Mouse (Mus musculus) heart, embryonic 15.5 days (tissue): ENCODE results near the gene Rxfp3. TPM values are rescaled to one million over a fixed set of nuclear protein-coding genes. Genes with fewer than 3 reads are reported as not detected.
A peak's percentile ranks its signal among the peaks of the same experiment; 100 is the strongest.

Source experiments
- ATAC-seq: fragments of 200-750 bp; cut with Nextera tagmentation; replicated peaks from 2 replicates; pipeline ENCODE4 v1.8.0; 2017; ENCODE audit warnings: low read depth, moderate TSS enrichment; ENCODE audit not compliant: insufficient number of reproducible peaks, insufficient read depth, low FRiP score
- H3K27ac ChIP-seq: fragments of 300-500 bp; sonication (generic); 2 replicates; pipeline ENCODE4 v1.5.1; 2015; ENCODE audit warnings: mild to moderate bottlenecking, inconsistent platforms
- H3K27me3 ChIP-seq: fragments of 300-500 bp; sonication (generic); 2 replicates; pipeline ENCODE4 v1.6.1; 2015; ENCODE audit warnings: inconsistent platforms
- H3K36me3 ChIP-seq: fragments of 300-500 bp; sonication (generic); 2 replicates; pipeline ENCODE4 v1.6.1; 2015; ENCODE audit warnings: mild to moderate bottlenecking, inconsistent platforms
- H3K4me1 ChIP-seq: fragments of 300-500 bp; sonication (generic); replicated peaks from 2 replicates; pipeline ENCODE4 v1.6.1; 2015; ENCODE audit warnings: inconsistent platforms
- H3K4me2 ChIP-seq: fragments of 300-500 bp; sonication (generic); 2 replicates; pipeline ENCODE4 v1.6.1; 2015; ENCODE audit warnings: inconsistent platforms, mild to moderate bottlenecking, moderate library complexity
- H3K4me3 ChIP-seq: fragments of 300-500 bp; sonication (generic); 2 replicates; pipeline ENCODE4 v1.5.1; 2015; ENCODE audit warnings: mild to moderate bottlenecking, inconsistent platforms
- H3K9ac ChIP-seq: fragments of 300-500 bp; sonication (generic); 2 replicates; pipeline ENCODE4 v1.6.1; 2015; ENCODE audit warnings: mild to moderate bottlenecking, inconsistent platforms
- H3K9me3 ChIP-seq: fragments of 300-500 bp; sonication (generic); replicated peaks from 2 replicates; pipeline ENCODE4 v1.6.1; 2016; ENCODE audit warnings: inconsistent platforms
- WGBS: fragments of 180-500 bp; shearing (Covaris S2); methylation state at CpG from one replicate; pipeline ENCODE4 v1.1.7; 2015; ENCODE audit warnings: mixed read lengths; 5-methylcytosine and 5-hydroxymethylcytosine counted together
- polyA plus RNA-seq: library from polyadenylated mRNA; unstranded; fragments of >200 nt; fragmentation: Nextera tagmentation; extraction: Ambion mirVana; gene quantifications from 2 replicates; pipeline ENCODE4 v1.2.1, GENCODE M21; 2015

Rxfp3 gene
- polyA plus RNA-seq, 1 experiment from 2014 or later: 0.04 TPM

- Histone ChIP-seq H3K9ac (0 out of 2 replicates have a peak overlapping the region, but pooled peaks have one; percentile 54), H3K4me1 (peaks cover 9% of the 10 kb centered on the region), H3K4me2 (peak overlapping the region; percentile 67), H3K9me3 (no peaks in the 10 kb centered on the region), H3K27me3 (no peaks in the 10 kb centered on the region), H3K4me3 (peak overlapping the region; percentile 54), H3K27ac (peak overlapping the region; percentile 73), H3K36me3 (no peaks in the 10 kb centered on the region)
- WGBS: 32% methylated on average over 2 of the region's 2 CpGs
- no peak for ATAC-seq
These were observed 26.4 kb upstream of the Rxfp3 start for GRCm38 (mm10) chr15:11064160-11064557.

DNA sequence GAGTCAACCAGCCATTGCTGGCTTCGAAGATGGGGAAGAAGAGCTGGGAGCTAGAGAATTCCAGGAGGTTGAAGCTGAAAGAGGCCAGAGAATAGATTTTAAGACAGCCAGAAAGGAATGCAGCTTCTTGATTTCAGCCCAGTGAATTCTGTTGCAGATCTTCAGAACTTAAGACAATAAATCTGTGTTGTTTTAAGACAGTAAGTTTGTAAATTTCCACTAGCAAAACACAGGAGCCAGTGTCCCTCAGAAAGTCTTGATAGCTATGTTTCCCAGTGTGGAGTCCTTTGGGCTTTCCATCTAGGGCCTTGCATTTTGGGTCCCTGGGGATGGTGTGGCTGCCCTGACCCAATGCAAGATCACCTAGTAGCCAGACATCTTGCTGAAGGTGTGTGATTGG lies 25.1 kb upstream of the Rxfp3 start:
- no peaks in the 10 kb centered on the region for H3K9me3 ChIP-seq
- H3K4me1 ChIP-seq: peaks cover 9% of the 10 kb centered on the region
- H3K4me2 ChIP-seq: no peak overlapping the region
- H3K9ac ChIP-seq: no peak overlapping the region
- no peak overlapping the region for H3K4me3 ChIP-seq
- H3K27me3 ChIP-seq: no peaks in the 10 kb centered on the region
- WGBS: 86% methylated on average over 1 of the region's 1 CpGs
- ATAC-seq: no peak
- H3K36me3 ChIP-seq: no peaks in the 10 kb centered on the region
- H3K27ac ChIP-seq: no peak overlapping the region

DNA sequence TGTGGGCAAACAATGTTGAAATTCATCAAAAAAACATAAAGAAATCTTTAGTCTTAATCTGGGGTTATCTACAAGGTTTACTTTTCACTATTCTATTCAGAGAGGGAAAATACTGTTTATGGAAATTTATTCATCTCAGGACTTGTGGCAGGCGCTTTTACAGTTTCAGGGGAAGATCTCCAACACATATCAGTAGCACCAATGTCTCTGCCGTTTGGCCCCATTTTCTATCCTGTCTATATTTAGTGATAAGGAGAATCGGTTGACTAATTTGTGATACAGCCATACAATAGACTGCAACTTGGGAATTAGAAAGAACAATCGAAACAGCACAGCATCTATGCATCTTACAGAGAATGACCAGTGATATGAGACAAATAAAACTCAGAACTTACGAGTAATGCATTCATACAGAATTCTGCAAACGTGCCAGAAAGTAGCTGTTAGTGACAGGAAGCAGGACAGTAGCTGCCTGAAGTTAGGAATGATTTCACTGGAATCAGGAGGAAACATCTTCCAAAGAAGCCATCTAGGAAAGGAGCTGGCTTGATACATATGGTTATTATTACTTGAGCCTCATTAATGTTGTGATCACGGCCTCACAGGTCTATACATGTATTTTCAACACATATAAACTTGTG lies 16.8 kb upstream of the Rxfp3 start:
- Histone ChIP-seq H3K4me3 (no peak overlapping the region), H3K27ac (no peak overlapping the region), H3K27me3 (no peaks in the 10 kb centered on the region), H3K9me3 (no peaks in the 10 kb centered on the region), H3K36me3 (no peaks in the 10 kb centered on the region), H3K9ac (no peak overlapping the region), H3K4me1 (no peaks in the 10 kb centered on the region), H3K4me2 (no peak overlapping the region)
- ATAC-seq: no peak
- WGBS: 54% methylated on average over 7 of the region's 7 CpGs

- H3K27ac ChIP-seq: no peak overlapping the region
- no peaks in the 10 kb centered on the region for H3K36me3 ChIP-seq
- H3K9ac ChIP-seq: no peak overlapping the region
- no peaks in the 10 kb centered on the region for H3K9me3 ChIP-seq
- ATAC-seq: no peak
- H3K4me3 ChIP-seq: no peak overlapping the region
- H3K4me2 ChIP-seq: no peak overlapping the region
- no peaks in the 10 kb centered on the region for H3K27me3 ChIP-seq
- no peaks in the 10 kb centered on the region for H3K4me1 ChIP-seq
- 61% methylated on average over 10 of the region's 10 CpGs for WGBS
These were observed 16.1 kb upstream of the Rxfp3 start for GRCm38 (mm10) chr15:11053678-11054439.

GRCm38 (mm10) chr15:11042828-11043227 lies 5.0 kb upstream of the Rxfp3 start:
- no peak for ATAC-seq
- H3K4me1 ChIP-seq: no peaks in the 10 kb centered on the region
- H3K27me3 ChIP-seq: peaks cover 6% of the 10 kb centered on the region
- H3K4me3 ChIP-seq: no peak overlapping the region
- no peak overlapping the region for H3K4me2 ChIP-seq
- H3K36me3 ChIP-seq: no peaks in the 10 kb centered on the region
- 72% methylated on average over 5 of the region's 5 CpGs for WGBS
- H3K27ac ChIP-seq: no peak overlapping the region
- no peak overlapping the region for H3K9ac ChIP-seq
- H3K9me3 ChIP-seq: no peaks in the 10 kb centered on the region

DNA sequence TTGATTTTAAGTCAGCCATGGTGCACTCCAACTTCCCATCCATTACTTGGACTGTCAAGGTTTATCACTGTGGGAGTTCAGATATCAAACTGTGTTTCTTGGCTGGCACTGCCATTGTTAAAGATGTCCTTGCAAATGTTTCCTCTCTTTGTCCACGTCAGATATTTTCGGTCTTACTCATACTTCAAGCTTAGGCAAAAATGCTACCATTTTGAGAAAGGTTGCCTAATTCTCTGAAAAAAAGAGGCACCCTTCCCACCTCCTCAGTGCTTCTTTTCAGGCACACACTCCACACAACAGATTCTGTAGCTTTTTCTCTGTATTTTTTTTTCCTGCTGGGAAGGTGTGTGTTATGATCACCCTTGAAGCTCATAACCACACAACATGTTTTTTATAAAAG lies 3.4 kb upstream of the Rxfp3 start:
- H3K4me3 ChIP-seq: no peak overlapping the region
- 49% methylated on average over 2 of the region's 2 CpGs for whole genome bisulfite sequencing
- peaks cover 11% of the 10 kb centered on the region for H3K4me1 ChIP-seq
- peaks cover 22% of the 10 kb centered on the region for H3K27me3 ChIP-seq
- no peaks in the 10 kb centered on the region for H3K9me3 ChIP-seq
- H3K4me2 ChIP-seq: no peak overlapping the region
- H3K27ac ChIP-seq: no peak overlapping the region
- no peak for ATAC-seq
- H3K36me3 ChIP-seq: no peaks in the 10 kb centered on the region
- no peak overlapping the region for H3K9ac ChIP-seq

DNA sequence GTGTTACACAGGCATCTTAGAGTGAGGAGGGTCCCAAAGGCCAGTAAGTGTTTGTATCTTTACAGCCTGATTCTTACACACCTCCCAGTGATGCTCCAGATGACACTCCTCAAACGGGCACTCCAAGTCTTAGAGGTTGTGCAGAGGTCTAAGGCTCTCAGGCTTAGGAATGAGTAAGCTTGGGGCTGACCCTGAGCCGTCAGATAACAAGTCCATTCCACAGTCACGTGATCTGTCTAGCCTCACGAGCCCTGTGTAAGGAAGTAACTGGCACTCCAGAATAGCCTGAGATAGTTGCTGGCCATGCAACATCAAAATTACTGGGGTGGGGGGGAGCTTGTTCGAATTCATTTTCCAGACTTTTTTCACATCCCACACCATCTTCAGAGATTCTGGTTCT lies 2.3 kb upstream of the Rxfp3 start:
- H3K27ac ChIP-seq: no peak overlapping the region
- H3K36me3 ChIP-seq: no peaks in the 10 kb centered on the region
- peaks cover 34% of the 10 kb centered on the region for H3K27me3 ChIP-seq
- H3K4me3 ChIP-seq: no peak overlapping the region
- H3K9ac ChIP-seq: no peak overlapping the region
- H3K4me2 ChIP-seq: no peak overlapping the region
- 21% methylated on average over 5 of the region's 5 CpGs for WGBS
- H3K4me1 ChIP-seq: peaks cover 16% of the 10 kb centered on the region
- ATAC-seq: no peak
- H3K9me3 ChIP-seq: no peaks in the 10 kb centered on the region

GRCm38 (mm10) chr15:11038476-11038875 lies 685 bp upstream of the Rxfp3 start:
- Histone ChIP-seq H3K27ac (no peak overlapping the region), H3K4me3 (no peak overlapping the region), H3K9me3 (no peaks in the 10 kb centered on the region), H3K9ac (no peak overlapping the region), H3K36me3 (no peaks in the 10 kb centered on the region), H3K4me1 (peaks cover 16% of the 10 kb centered on the region), H3K27me3 (peaks cover 49% of the 10 kb centered on the region), H3K4me2 (no peak overlapping the region)
- ATAC-seq: no peak
- WGBS: 2% methylated on average over 12 of the region's 12 CpGs

DNA sequence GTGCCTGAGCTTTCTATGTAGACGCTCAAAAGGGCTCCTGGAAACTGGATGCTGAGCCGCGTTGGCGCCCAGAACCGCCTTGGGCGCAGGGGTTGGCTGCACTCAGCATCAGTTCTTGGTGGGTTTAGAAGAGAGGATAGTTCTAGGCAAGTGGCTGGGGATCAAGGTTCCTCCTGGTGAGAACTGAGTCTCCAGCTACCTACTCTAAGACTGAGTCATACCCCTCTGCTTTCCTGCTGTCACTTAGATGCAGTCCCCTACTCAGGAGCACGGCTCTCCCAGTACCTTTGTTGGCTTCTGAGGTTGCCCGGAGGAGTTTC lies 455 bp downstream of the Rxfp3 start:
- 3% methylated on average over 8 of the region's 8 CpGs for WGBS
- Histone ChIP-seq H3K9ac (no peak overlapping the region), H3K36me3 (no peaks in the 10 kb centered on the region), H3K27ac (no peak overlapping the region), H3K4me2 (peak overlapping the region; percentile 58), H3K4me3 (peak overlapping the region; percentile 43), H3K27me3 (peaks cover 50% of the 10 kb centered on the region), H3K4me1 (peaks cover 16% of the 10 kb centered on the region), H3K9me3 (no peaks in the 10 kb centered on the region)
- no peak for ATAC-seq

DNA sequence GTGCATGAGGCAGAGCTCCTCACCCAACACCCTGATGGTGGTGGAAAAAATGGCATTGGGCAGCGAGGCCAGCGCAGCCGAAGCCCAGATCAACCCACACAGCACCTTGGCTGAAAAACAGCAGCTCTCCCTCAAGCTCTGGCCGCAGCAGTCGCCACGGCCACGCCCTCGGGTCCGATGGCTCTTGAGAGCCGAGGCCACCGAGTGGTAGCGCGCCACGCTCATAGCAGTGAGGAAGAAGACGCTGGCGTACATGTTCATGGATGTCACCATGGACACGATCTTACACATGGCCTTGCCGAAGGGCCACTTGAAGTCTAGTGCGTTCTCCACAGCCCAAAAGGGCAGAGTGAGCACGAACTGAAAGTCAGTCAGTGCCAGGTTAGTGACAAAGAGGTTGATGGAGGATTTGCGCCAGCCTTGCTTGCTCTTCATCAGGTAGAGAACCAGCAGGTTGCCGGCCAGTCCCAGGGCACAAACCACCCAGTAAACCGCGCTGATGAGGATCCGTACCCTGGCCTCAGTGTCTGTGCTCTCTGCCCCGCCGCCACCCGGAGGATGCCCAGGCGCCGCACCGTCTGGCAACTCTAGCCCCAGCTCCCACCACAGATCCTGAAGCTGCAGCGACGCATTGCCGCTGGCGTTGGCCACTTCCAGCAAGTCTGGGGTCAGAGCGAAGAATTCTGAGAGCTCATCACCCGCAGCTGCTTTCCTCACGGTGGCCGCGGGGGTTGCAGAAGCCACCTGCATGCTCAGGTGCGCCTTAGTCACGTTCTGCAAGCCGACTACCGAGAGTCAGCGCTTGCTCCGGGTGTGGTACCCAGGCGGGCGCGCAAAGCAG lies 1.0 kb downstream of the Rxfp3 start:
- Histone ChIP-seq H3K36me3 (no peaks in the 10 kb centered on the region), H3K27me3 (peaks cover 52% of the 10 kb centered on the region), H3K9me3 (no peaks in the 10 kb centered on the region), H3K4me3 (peak overlapping the region; percentile 43), H3K4me1 (peaks cover 16% of the 10 kb centered on the region), H3K4me2 (peak overlapping the region; percentile 58), H3K27ac (no peak overlapping the region), H3K9ac (no peak overlapping the region; the same call in 1 of the 2 replicates)
- 3% methylated on average over 49 of the region's 49 CpGs for WGBS
- ATAC-seq: no peak

- H3K27me3 ChIP-seq: peaks cover 54% of the 10 kb centered on the region
- no peak overlapping the region for H3K9ac ChIP-seq
- peaks cover 16% of the 10 kb centered on the region for H3K4me1 ChIP-seq
These were observed 1.8 kb downstream of the Rxfp3 start for GRCm38 (mm10) chr15:11035947-11036474.

More at GRCm38 (mm10) chr15:11035947-11036474, 1.8 kb downstream of the Rxfp3 start:
- H3K4me2 ChIP-seq: peak overlapping the region; percentile 58
- no peak overlapping the region for H3K27ac ChIP-seq
- WGBS: 4% methylated on average over 34 of the region's 34 CpGs
- no peaks in the 10 kb centered on the region for H3K9me3 ChIP-seq
- no peak for ATAC-seq
- H3K4me3 ChIP-seq: peak overlapping the region; percentile 43
- no peaks in the 10 kb centered on the region for H3K36me3 ChIP-seq
